Mouse (Mus musculus): ENCODE data around the gene Ctcfl.

DNA sequence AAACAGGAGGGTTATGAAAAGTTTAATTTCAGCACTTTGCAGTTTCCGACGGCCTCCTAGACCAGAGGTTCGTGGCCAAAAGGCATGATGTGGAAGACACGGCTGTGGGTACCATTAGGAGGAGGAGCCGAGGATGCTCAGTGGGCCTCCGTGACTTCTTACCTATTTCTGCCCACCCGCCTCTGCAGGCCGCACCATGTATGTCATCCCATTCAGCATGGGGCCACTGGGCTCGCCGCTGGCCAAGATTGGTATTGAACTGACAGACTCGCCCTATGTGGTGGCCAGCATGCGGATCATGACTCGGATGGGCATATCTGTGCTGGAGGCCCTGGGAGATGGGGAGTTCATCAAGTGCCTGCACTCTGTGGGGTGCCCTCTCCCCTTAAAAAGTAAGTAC, 35.2 kb upstream of the Ctcfl start:
- TF ChIP-seq CTCF (conservative IDR thresholded peaks at IDR 0.05; ENCODE audit: insufficient read depth, insufficient read length, low read depth, low read length) (0 out of 2 replicates have a peak, but pooled peaks have one; percentile 0), POLR2A (IDR thresholded peaks at IDR 0.05; ENCODE audit: low read depth, low read length) (peak; percentile 88)

All from kidney, adult 2 months (tissue).